Mouse (Mus musculus) gastrocnemius, adult 18-20 months (tissue): ENCODE measurements around the gene Tgfbr3. TPM values are rescaled to one million over a fixed set of nuclear protein-coding genes. Genes with fewer than 3 reads are reported as not detected.

ENCODE experiments used
- DNase-seq: peaks from one replicate; pipeline ENCODE4 v3.0.0; 2021; ENCODE audit warnings: low spot score
- total RNA-seq, 2 experiments: library from RNA; stranded (reverse); gene quantifications; 2 replicates each; pipeline ENCODE4 v1.2.3; 2021

The Tgfbr3 gene
- total RNA-seq, 2 experiments from 2014 or later, result 14.5 to 15.8 TPM

GRCm38 (mm10) chr5:107086166-107086565 is 203.3 kb downstream of the Tgfbr3 start:
- DNase-seq, result no peak

- no peak for DNase-seq
Measured at GRCm38 (mm10) chr5:107084431-107084830, 205.0 kb downstream of the Tgfbr3 start.

DNA sequence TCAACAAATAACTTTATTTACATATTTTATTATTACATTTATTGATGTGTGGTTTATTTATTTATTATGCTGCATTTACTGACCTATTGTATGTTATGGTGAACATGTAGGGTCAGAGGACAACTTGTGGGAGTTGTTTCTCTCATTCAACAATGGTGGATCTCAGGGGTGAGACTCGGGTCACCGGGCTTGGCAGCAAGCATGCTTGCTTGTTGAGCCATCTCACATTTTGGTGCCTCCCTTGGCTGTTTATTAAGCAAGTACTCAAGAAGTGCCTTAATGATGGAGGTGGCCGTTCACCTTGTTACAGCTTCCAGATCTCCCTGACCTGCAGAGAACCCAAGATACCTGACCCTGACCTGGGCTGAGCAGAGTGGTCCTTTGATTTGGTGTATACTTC is 207.4 kb downstream of the Tgfbr3 start:
- no peak for DNase-seq

- no peak for DNase-seq
Measured at GRCm38 (mm10) chr5:107080986-107081624, 208.3 kb downstream of the Tgfbr3 start.

- no peak for DNase-seq
Measured at GRCm38 (mm10) chr5:107079920-107080319, 209.5 kb downstream of the Tgfbr3 start.

GRCm38 (mm10) chr5:107079146-107079638 is 210.2 kb downstream of the Tgfbr3 start:
- peak; percentile 44 for DNase-seq

- DNase-seq, result no peak
Measured at GRCm38 (mm10) chr5:107078361-107078760, 211.1 kb downstream of the Tgfbr3 start.

DNA sequence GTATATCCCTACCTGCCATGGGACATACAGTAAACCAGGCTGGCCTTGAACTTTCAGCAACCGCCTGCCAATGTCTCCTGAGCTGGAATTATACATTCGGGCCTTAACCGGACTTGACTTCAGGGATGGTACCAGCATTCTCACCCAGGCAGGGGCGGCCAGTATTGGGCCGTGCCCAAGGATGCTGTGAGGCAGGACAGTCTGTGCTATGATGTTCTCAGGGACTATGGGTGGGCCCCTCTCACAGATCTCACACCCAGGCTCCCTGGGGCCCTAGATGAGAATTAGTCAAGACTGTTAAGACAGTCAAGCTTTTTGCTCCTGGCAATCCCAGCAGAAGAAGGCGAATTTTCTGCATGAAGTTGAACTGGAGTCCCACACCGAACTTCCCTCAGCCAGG is 211.5 kb downstream of the Tgfbr3 start:
- DNase-seq, result peak; percentile 51

DNA sequence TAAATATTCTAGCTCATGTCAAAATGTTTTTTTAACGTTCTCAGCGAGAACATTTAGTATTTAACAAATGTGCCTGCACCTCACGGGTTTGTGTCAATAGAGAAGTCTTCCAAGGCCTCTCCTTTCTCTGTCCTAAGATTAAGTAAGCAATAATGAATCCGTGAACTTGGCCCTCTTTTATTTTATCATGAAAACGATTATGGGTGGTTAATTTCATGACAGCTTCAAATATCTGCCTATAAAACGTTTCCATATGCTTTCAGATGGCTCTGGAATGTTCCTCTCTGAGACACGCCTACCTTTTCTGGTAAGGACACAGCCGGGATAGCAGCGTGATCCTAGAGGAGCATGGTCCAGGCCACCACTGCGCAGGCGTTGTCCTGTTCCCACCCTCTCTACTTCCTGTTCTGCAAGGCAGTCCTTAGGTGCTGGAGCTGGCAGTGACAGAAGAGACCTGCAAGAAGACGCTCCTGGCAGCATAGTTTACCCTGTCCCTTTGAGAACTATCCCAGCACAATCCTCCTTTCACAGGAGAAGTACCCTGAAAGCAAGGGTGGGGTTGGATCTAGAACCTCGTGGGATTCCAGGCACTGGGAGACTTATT is 214.3 kb downstream of the Tgfbr3 start:
- no peak for DNase-seq

- DNase-seq, result no peak
Measured at GRCm38 (mm10) chr5:107074350-107074749, 215.1 kb downstream of the Tgfbr3 start.

- DNase-seq, result no peak
Measured at GRCm38 (mm10) chr5:107073536-107073935, 215.9 kb downstream of the Tgfbr3 start.

GRCm38 (mm10) chr5:107068146-107068545 is 221.3 kb downstream of the Tgfbr3 start:
- DNase-seq, result no peak

- DNase-seq, result no peak
Measured at GRCm38 (mm10) chr5:107067531-107067930, 221.9 kb downstream of the Tgfbr3 start.

DNA sequence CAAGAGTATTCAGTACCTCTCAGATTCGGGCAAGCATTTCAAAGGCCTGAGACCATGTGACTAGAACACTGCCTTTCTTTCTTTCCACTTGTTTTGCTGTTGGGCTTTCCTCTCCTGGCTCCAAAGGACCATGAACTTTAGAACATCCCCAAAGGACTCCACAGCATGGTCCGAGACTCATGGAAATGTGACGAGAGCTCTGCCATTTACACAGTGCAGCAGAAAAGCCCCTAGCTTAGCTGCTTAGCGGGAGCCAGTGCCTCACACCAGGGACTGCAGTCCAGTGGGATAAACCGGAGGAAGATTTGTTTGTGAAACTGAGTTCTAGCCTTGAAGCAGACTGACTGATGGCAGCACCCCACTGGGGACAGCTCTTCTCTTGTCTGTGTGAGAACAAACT is 224.5 kb downstream of the Tgfbr3 start:
- DNase-seq, result no peak

GRCm38 (mm10) chr5:107062229-107062852 is 227.1 kb downstream of the Tgfbr3 start:
- no peak for DNase-seq

DNA sequence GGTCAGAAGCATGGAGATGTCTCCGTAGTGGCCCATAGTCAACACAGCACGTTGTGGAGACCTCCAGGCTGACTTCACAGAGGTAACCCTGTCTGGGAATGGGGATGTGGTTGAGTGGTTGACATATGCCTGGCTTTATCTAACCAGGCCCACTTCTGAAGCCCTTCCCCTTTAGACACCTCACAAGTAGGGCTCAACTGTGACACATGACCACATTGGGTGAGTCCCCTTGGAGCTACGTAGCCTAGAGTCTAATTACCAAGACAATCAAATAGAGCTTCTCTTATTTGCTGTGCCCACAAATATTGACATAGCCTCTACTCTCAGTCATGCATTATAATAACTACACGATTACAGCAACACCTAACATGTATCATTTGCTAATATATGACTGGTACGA is 229.9 kb downstream of the Tgfbr3 start:
- DNase-seq, result no peak

DNA sequence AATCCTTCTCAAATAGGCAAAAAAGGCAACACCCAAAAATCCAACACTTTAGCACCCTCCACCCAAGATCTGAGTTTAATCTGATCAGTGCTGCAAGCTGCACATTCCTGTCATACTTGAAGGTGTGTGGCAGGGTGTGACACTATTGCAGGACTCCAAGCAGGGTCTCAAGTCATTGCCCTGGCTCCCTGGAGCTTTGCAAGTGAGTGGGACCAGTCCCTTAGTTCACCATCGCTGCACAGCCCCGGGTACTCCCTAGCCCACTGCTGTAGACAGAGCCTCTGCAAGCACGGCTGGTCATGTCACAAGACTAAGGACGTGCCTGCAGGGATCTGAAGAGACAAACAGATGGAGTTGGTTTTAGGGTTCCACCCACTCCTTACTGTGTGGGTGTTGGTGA is 230.8 kb downstream of the Tgfbr3 start:
- peak; percentile 14 for DNase-seq

Other genes starting within 250 kb of the Tgfbr3 start
- 1 to 10 TPM; 1.8 to 2.3 TPM for gene Brdt, start 41.5 kb upstream of the Tgfbr3 start, total RNA-seq
- gene Ephx4, start 113.1 kb upstream of the Tgfbr3 start, total RNA-seq, result under 1 TPM; 0.24 to 0.89 TPM
- not detected for gene Lpcat2b, start 141.9 kb upstream of the Tgfbr3 start, total RNA-seq
- 1 to 10 TPM; 6.8 to 7.4 TPM for gene Btbd8, start 148.4 kb upstream of the Tgfbr3 start, total RNA-seq
- gene Gm42669, start 218.0 kb upstream of the Tgfbr3 start, total RNA-seq, result not detected
- gene 1700028K03Rik, start 245.1 kb upstream of the Tgfbr3 start, total RNA-seq, result under 1 TPM in 1 of 2 experiments, not detected in 1; 0.05 TPM